Mouse (Mus musculus): ENCODE data around the gene Setd4.

GRCm38 (mm10) chr16:93590915-93591314, 12.9 kb downstream of the Setd4 start:
- peak; percentile 16; the same call in 1 of the 2 replicates for TF ChIP-seq CTCF (IDR thresholded peaks at IDR 0.05; ENCODE audit: low read depth)
- no peak for TF ChIP-seq EP300 (IDR thresholded peaks at IDR 0.05; ENCODE audit: low read depth)

All from liver, embryonic 14.5 days (tissue).